Mouse (Mus musculus): Measurements from ENCODE around the gene N4bp1. TPM values are rescaled to one million over a fixed set of nuclear protein-coding genes. Genes with fewer than 3 reads are reported as not detected.

N4bp1 gene
- 10 to 100 TPM; 15.8 to 17.9 (median 16.3) TPM for total RNA-seq (2022)

- peak; percentile 90 for DNase-seq (ENCODE audit: low spot score)
These were observed at the start of gene N4bp1 for GRCm38 (mm10) chr8:86884489-86885463. N4bp1 (minus strand) TSS chr8:86885258.

DNA sequence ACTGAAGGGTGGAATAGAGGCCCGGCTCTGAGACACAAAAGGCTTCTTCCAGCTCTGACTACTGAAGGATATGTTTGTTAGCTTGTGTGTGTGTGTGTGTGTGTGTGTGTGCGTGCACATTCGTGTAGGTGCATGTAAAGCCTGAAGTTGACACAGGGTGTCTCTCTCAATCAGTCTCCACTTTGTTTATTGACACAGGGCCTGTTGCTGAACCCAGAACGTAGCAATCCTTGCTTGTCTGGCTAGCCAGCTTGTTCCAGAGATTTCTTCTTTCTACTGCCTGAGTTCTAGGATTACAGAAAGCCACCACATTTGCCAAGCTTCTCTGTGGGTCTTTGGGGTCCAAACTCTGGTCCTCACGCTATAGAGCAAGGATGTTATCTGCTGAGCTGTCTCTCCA lies 49.8 kb upstream of the N4bp1 start:
- no peak for DNase-seq (ENCODE audit: low spot score)

- DNase-seq (ENCODE audit: low spot score): no peak
These were observed 49.3 kb upstream of the N4bp1 start for GRCm38 (mm10) chr8:86934393-86934792.

GRCm38 (mm10) chr8:86933898-86934297 lies 48.8 kb upstream of the N4bp1 start:
- DNase-seq (ENCODE audit: low spot score): peak; percentile 50

- no peak for DNase-seq (ENCODE audit: low spot score)
These were observed 41.2 kb upstream of the N4bp1 start for GRCm38 (mm10) chr8:86926237-86926636.

DNA sequence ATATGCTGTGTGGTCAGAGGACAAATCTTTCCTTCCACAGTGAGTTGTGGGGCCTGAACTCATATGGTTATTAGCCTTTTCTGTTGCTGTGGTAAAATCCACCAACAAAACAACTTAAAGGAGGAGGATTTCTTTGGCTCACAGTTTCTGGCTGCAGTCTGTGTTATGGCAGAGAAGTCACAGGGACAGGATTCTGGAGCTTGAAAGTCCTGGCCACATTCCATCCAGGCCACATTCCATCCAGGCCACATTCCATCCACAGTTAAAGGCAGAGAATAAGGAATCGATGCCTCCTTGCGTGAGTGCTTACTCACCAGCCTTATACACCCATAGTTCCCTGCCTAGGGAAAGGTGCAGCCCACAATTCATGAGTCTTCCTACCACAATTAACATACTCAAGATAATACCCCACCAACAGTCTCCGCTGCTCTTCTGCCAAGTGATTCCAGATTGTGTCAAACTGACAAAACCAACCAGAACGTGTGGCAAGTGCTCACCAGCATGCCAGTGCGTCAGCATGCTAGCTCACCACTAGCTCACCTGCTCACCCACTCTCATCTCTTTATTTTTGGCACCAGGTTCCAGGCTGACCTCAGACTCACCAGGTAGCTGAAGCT lies 38.3 kb upstream of the N4bp1 start:
- DNase-seq (ENCODE audit: low spot score): no peak

DNA sequence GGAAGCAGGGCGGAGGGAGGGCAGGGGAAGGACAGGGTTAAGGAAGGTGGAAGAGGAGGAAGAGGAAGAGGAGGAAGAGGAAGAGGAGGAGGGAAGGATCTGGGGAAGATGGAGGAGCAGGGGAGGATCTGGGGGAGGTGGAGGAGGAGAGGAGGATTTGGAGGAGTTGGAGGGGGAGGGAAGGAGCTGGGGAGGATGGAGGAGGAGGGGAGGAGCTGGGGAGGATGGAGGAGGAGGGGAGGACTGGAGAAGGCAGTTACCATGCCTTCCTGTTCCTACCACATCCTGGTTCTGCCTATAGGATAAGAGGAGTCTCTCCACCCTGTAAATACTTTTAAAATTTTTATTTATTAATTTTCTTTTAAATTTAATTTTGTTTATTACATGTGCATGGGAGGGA lies 37.6 kb upstream of the N4bp1 start:
- DNase-seq (ENCODE audit: low spot score): no peak

- DNase-seq (ENCODE audit: low spot score): no peak
These were observed 37.1 kb upstream of the N4bp1 start for GRCm38 (mm10) chr8:86922141-86922540.

DNA sequence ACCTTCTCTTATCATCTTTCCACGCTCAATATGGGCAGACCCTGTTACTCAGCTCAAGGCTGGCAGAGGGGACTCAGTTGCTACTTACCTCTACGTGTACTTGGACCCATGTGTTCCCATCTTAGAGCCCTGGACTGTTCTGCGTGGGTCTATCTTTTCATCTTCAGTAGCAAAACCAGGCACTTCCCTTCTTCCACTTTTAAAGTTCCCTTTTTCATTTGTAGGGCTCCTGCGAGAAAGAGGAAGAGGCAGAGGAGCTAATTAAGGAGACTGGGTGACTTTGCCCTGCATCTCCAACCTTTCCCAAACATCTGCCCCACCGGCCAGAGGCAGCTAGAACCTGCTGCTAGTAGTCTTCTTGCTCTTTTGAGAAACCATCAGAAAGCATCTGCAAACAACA lies 35.9 kb upstream of the N4bp1 start:
- peak; percentile 15 for DNase-seq (ENCODE audit: low spot score)

DNA sequence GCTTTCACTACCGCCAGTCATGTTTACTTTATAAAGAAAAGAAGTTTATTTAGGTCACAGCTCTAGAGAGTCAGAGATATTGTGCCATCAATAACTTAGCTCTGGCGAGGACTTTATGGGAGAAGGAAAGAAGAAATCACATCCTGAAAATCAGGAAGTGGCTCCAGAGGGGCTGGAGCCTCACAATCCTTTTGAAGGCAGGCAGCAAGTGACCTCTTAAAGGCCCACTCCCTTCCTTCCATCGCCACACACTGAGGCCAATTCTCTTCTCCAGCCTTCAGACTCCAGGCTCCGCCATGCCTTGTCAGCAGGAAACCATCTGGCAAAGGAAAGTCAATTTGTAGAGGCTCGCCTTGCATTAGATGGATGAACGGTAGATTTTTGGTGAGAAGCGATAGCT lies 35.4 kb upstream of the N4bp1 start:
- no peak for DNase-seq (ENCODE audit: low spot score)

DNA sequence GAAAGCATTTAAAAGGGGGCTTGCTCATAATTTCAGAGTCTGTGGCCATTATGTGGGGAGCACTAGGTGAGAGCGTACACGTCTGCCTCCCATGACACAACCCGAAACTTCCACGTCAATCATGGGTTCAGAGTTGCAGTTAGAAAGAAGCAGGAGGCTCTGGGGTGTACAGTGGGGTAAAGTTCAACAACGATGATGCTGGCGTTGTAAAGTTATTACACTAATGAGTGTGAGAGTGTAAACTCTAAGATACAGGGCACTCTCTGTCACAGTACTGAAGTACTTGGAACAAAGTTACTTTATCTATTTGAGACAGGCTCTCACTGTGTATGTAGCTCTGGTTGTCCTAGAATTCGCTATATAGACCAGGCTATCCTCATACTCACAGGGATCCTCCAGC lies 35.0 kb upstream of the N4bp1 start:
- no peak for DNase-seq (ENCODE audit: low spot score)

GRCm38 (mm10) chr8:86919262-86919661 lies 34.2 kb upstream of the N4bp1 start:
- DNase-seq (ENCODE audit: low spot score): no peak

DNA sequence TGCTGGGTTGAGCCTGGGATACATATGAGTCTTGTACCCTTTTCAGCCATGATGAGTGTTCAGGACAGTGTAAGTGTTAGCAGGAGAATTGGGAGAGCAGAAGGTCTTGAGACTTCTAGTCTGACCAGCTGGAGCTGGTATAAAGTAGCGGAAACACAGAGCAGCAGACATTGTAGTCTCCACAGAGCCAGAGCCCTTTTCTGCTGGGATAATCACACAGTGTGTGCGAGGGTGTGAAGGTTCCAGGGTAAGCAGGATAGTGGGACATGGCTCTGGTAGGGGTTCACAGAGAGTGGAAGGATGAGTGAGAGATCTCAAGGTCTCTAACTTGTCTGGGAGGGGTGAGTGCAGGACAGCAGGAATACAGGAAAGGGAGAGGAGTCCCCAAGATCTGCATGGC lies 33.0 kb upstream of the N4bp1 start:
- DNase-seq (ENCODE audit: low spot score): no peak

GRCm38 (mm10) chr8:86917689-86918088 lies 32.6 kb upstream of the N4bp1 start:
- DNase-seq (ENCODE audit: low spot score): no peak

- DNase-seq (ENCODE audit: low spot score): no peak
These were observed 31.3 kb upstream of the N4bp1 start for GRCm38 (mm10) chr8:86916369-86916768.

GRCm38 (mm10) chr8:86911136-86911535 lies 26.1 kb upstream of the N4bp1 start:
- DNase-seq (ENCODE audit: low spot score): no peak

GRCm38 (mm10) chr8:86910250-86910649 lies 25.2 kb upstream of the N4bp1 start:
- DNase-seq (ENCODE audit: low spot score): no peak

- peak; percentile 61 for DNase-seq (ENCODE audit: low spot score)
These were observed 23.5 kb upstream of the N4bp1 start for GRCm38 (mm10) chr8:86908536-86908935.

DNA sequence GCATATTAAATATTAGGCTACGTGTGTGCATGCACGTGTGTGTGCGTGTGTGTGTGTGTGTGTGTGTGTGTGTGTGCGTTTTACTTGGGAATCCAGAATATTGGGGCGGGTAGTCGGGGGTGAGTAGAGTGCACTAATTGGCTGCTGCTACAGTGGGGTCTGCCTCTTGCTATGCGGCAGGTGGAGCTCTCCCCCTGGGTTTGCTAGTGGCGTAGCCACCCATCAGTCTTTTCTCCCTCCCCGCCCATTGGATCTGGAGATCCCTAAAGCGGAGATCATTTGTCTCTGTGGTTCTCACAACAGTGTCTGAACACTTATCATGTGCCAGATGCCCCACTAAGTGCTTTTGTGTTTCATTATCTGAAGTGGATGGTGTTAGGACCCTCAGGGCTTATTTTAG lies 19.9 kb upstream of the N4bp1 start:
- DNase-seq (ENCODE audit: low spot score): no peak

DNA sequence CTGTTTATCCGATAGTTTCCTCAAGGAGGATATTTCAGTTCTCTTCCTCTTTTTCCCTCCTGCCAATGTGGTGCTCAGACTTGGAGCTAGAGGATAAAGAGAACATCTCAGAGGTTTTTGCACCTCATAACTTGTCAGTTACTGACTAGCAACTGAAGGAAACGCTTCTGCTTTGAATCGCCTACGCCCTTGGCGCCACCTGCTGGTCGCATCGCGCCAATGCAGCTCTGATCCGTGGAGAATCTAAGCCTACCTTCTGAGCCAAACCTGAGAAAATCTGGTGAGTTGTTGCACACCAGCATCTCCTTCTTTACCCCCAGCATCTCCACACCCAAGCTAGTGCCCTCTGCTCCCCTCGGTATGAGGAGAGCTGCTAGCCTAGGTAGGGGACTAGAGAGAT lies 18.0 kb upstream of the N4bp1 start:
- peak; percentile 85 for DNase-seq (ENCODE audit: low spot score)

DNA sequence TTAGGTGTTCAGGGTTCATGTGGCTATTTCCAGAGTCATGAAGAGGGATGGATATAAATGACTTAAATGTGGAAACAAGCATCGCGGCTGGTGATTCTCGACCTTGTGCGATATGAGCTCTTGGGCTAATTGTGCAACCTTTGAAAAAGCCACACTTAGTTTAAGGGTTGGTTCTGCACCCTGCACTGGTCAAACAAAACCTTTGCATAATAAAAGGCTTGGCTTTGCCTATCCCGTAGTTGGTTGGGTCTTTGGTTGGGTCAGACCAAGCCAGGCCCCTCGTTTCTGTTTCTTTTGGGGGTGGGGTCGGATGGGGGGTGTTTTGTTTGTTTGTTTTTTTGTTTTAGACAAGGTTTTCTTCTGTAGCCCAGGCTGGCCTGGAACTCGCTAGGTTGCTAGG lies 17.6 kb upstream of the N4bp1 start:
- DNase-seq (ENCODE audit: low spot score): no peak

- DNase-seq (ENCODE audit: low spot score): peak; percentile 84
These were observed 16.9 kb upstream of the N4bp1 start for GRCm38 (mm10) chr8:86901972-86902371.

All from heart, adult 8-10 months (tissue).